Mouse (Mus musculus) cortical plate, adult 2 months (tissue): Measurements from ENCODE around the gene Tlk1.
"Not testable (repeated sequence)": the region's sequence is repeated elsewhere in the genome, so short reads cannot be mapped to it uniquely, and the experiment has no call there.

Experiments used
- CTCF ChIP-seq: fragments of 200-500 bp; IDR thresholded peaks from 2 replicates; pipeline ENCODE4 v1.5.1; 2011; ENCODE audit warnings: mild to moderate bottlenecking, control low read depth, low read length; ENCODE audit not compliant: insufficient read depth; ENCODE audit errors: extremely low read depth
- POLR2A ChIP-seq: fragments of 200-500 bp; IDR thresholded peaks from 2 replicates; pipeline ENCODE4 v1.6.1; 2011; ENCODE audit warnings: mild to moderate bottlenecking, low read length, control low read depth; ENCODE audit not compliant: insufficient read depth; ENCODE audit errors: extremely low read depth

- TF ChIP-seq CTCF, POLR2A: not testable (repeated sequence)
Measured at GRCm38 (mm10) chr2:70807678-70808077, 17.9 kb downstream of the Tlk1 start.
